Mouse (Mus musculus) brain, embryonic 14.5 days (tissue): ENCODE measurements around the gene Zfp11.

Experiments
- CTCF ChIP-seq: fragments of 200-500 bp; IDR thresholded peaks from 2 replicates; pipeline ENCODE4 v1.5.1; 2012; ENCODE audit warnings: inconsistent platforms, mild to moderate bottlenecking, moderate library complexity, borderline replicate concordance; ENCODE audit not compliant: insufficient read depth, insufficient read length; ENCODE audit errors: extremely low read depth
- POLR2A ChIP-seq: fragments of 200-500 bp; IDR thresholded peaks from 2 replicates; pipeline ENCODE4 v1.6.1; 2012; ENCODE audit warnings: mild to moderate bottlenecking, inconsistent platforms, borderline replicate concordance; ENCODE audit not compliant: poor library complexity, insufficient read depth, insufficient read length, severe bottlenecking; ENCODE audit errors: extremely low read depth

- TF ChIP-seq POLR2A (no peak), CTCF (no peak)
Observed at GRCm38 (mm10) chr5:129708412-129708811, 38.5 kb upstream of the Zfp11 start, which contains the start of gene Sept14.
